Mouse (Mus musculus) kidney, embryonic 16.5 days (tissue): ENCODE data around the gene Ssx2ip. TPM values are rescaled to one million over a fixed set of nuclear protein-coding genes. Genes with fewer than 3 reads are reported as not detected.
"Not testable (repeated sequence)": the region's sequence is repeated elsewhere in the genome, so short reads cannot be mapped to it uniquely, and the experiment has no call there.

ENCODE experiments used
- ATAC-seq: fragments of 200-750 bp; cut with Nextera tagmentation; 2 replicates; pipeline ENCODE4 v1.8.0; 2017; ENCODE audit warnings: moderate TSS enrichment; ENCODE audit not compliant: low FRiP score, low TSS enrichment
- H3K27ac ChIP-seq: fragments of 300-500 bp; sonication (generic); 2 replicates; pipeline ENCODE4 v1.5.1; 2014; ENCODE audit warnings: low read length
- H3K27me3 ChIP-seq: fragments of 300-500 bp; sonication (generic); 2 replicates; pipeline ENCODE4 v1.6.1; 2014; ENCODE audit warnings: low read length, control low read depth, mixed read lengths; ENCODE audit not compliant: insufficient read depth
- H3K36me3 ChIP-seq: fragments of 300-500 bp; sonication (generic); 2 replicates; pipeline ENCODE4 v1.6.1; 2014; ENCODE audit warnings: low read length, control low read depth, mixed read lengths; ENCODE audit not compliant: insufficient read depth
- H3K4me1 ChIP-seq: fragments of 300-500 bp; sonication (generic); 2 replicates; pipeline ENCODE4 v1.6.1; 2014; ENCODE audit warnings: low read length, control low read depth, mixed read lengths; ENCODE audit not compliant: insufficient read depth
- H3K4me2 ChIP-seq: fragments of 300-500 bp; sonication (generic); replicated peaks from 2 replicates; pipeline ENCODE4 v1.6.1; 2014; ENCODE audit warnings: low read depth, low read length
- H3K4me3 ChIP-seq: fragments of 300-500 bp; sonication (generic); 2 replicates; pipeline ENCODE4 v1.5.1; 2014; ENCODE audit warnings: mild to moderate bottlenecking, low read length
- H3K9ac ChIP-seq: fragments of 300-500 bp; sonication (generic); replicated peaks from 2 replicates; pipeline ENCODE4 v1.6.1; 2014; ENCODE audit warnings: low read length
- H3K9me3 ChIP-seq: fragments of 300-500 bp; sonication (generic); 2 replicates; pipeline ENCODE4 v1.6.1; 2016; ENCODE audit warnings: low read length, control low read depth
- WGBS: fragments of 180-500 bp; shearing (Covaris S2); extraction: QIAGEN DNeasy Blood & Tissue Kit; methylation state at CpG from one replicate; pipeline ENCODE4 v1.1.7; 2014; 5-methylcytosine and 5-hydroxymethylcytosine counted together
- polyA plus RNA-seq: library from polyadenylated mRNA; unstranded; fragments of >200 nt; fragmentation: Nextera tagmentation; extraction: Ambion mirVana; gene quantifications from 2 replicates; pipeline ENCODE4 v1.2.1, GENCODE M21; 2015

The Ssx2ip gene
- polyA plus RNA-seq, 1 experiment from 2014 or later, result 22.4 TPM

DNA sequence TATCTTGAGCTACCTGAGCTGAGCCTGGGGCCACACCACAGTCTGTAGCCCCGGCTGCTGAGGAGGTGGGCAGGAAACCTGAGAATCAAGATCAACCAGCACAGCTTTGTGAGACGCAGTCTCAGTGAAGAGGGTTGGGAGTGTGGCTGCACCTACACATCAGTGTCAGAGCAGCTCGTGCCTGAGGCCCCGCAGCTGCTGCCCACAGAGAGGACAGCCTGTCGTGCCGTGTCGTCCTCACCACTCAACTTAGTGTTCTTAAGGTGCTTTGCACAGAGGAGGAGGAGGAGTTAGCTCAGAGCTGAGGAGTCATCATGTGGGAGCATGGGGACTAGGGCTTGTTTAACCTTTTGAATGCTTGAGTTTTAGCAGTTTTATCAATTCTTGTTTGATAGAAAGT, 21.5 kb downstream of the Ssx2ip start:
- Histone ChIP-seq H3K4me1 (peaks cover 9% of the 10 kb centered on the region; the same call in 1 of the 2 replicates), H3K36me3 (peaks cover 44% of the 10 kb centered on the region), H3K4me2 (no peak overlapping the region), H3K27me3 (no peaks in the 10 kb centered on the region), H3K9ac (no peak overlapping the region), H3K9me3 (no peaks in the 10 kb centered on the region), H3K4me3 (no peak overlapping the region), H3K27ac (no peak overlapping the region)
- 44% methylated on average over 7 of the region's 7 CpGs for WGBS
- no peak for ATAC-seq

DNA sequence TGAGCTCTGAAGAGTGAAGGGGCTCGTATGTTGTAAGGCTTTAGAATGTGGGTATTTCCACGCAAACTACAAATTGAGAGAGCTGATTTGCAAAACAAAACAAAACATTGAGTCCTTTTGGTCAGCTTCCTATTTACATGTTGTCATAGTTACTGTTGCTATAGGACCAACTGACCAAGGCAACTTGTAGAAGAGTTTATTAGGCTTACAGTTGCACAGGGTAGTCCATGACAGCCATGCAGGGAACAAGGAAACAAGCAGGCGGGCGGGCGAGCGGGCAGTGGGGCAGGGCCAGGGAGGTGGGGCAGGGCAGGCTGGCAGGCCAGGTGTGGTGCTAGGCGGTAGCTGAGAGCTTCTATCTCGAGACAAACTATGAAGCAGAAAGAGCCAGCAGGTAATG, 22.0 kb downstream of the Ssx2ip start:
- Histone ChIP-seq H3K4me2 (no peak overlapping the region), H3K4me1 (peaks cover 9% of the 10 kb centered on the region; the same call in 1 of the 2 replicates), H3K9ac (no peak overlapping the region), H3K9me3 (no peaks in the 10 kb centered on the region), H3K36me3 (peaks cover 47% of the 10 kb centered on the region), H3K27me3 (no peaks in the 10 kb centered on the region), H3K27ac (no peak overlapping the region), H3K4me3 (no peak overlapping the region)
- no peak for ATAC-seq
- 91% methylated on average over 8 of the region's 8 CpGs for WGBS

DNA sequence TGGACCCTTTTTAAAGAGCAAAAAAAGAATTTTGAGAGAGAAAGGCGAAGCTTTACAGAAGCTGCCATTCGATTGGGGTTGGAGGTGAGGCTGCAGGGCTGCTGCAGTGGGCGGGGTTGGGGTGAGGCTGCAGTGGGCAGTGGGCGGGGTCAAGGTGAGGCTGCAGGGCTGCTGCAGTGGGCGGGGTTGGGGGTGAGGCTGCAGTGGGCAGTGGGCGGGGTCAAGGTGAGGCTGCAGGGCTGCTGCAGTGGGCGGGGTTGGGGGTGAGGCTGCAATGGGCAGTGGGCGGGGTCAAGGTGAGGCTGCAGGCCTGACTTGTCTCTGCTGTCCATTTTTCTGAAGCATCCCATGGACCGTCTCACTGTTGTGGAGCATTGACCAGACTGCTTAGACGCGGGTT, 28.6 kb downstream of the Ssx2ip start:
- not testable (repeated sequence) for H3K9me3 ChIP-seq, H3K27me3 ChIP-seq, ATAC-seq, H3K4me2 ChIP-seq, H3K4me1 ChIP-seq, H3K4me3 ChIP-seq, H3K9ac ChIP-seq, H3K27ac ChIP-seq
- H3K36me3 ChIP-seq, result peaks cover 43% of the 10 kb centered on the region
- 88% methylated on average over 11 of the region's 11 CpGs for WGBS

DNA sequence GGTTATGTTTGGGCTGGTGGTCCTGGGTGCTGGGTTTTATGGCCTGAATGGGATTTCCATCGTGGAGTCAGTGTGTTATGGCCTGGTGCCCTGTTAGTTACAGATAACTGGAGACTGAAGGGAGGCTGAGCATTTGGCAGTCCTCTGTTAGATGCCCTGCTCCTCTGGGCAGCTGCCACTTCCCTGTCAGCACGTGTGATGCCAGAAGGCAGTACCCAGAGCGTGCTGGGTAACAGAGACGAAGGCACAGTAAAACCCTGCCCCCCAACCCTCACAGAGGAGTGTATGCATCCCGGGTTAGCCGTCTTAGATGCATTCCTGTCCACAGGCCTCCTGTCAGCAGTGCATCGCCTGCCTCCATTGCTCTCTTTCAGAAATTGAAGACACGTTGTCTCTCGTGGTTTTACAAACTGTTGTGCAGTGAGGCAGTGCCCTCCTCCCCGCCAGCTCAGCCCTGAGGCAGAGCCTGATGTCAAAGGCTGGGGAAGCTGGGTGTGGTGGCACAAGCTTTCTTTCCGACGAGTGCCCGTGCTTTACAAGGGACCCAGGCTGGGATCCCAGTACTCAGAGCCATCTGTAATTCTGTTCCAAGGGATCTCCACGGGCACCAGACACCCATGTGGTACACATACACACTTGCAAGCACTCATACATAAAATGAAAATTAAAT, 29.4 kb downstream of the Ssx2ip start:
- H3K36me3 ChIP-seq, result peaks cover 44% of the 10 kb centered on the region
- WGBS, result 91% methylated on average over 14 of the region's 14 CpGs

GRCm38 (mm10) chr3:146434686-146435085, 30.2 kb downstream of the Ssx2ip start:
- H3K9me3 ChIP-seq, result no peaks in the 10 kb centered on the region
- WGBS, result 92% methylated on average over 8 of the region's 8 CpGs
- no peak overlapping the region for H3K4me3 ChIP-seq
- H3K36me3 ChIP-seq, result peaks cover 40% of the 10 kb centered on the region
- H3K4me2 ChIP-seq, result no peak overlapping the region
- no peak for ATAC-seq
- no peaks in the 10 kb centered on the region for H3K27me3 ChIP-seq
- H3K27ac ChIP-seq, result no peak overlapping the region
- H3K4me1 ChIP-seq, result no peaks in the 10 kb centered on the region
- no peak overlapping the region for H3K9ac ChIP-seq

More for the DNA sequence above, 29.4 kb downstream of the Ssx2ip start:
- H3K4me1 ChIP-seq, result no peaks in the 10 kb centered on the region
- no peak for ATAC-seq
- no peak overlapping the region for H3K9ac ChIP-seq
- no peaks in the 10 kb centered on the region for H3K9me3 ChIP-seq
- no peak overlapping the region for H3K4me2 ChIP-seq
- no peak overlapping the region for H3K4me3 ChIP-seq
- no peaks in the 10 kb centered on the region for H3K27me3 ChIP-seq
- H3K27ac ChIP-seq, result no peak overlapping the region

DNA sequence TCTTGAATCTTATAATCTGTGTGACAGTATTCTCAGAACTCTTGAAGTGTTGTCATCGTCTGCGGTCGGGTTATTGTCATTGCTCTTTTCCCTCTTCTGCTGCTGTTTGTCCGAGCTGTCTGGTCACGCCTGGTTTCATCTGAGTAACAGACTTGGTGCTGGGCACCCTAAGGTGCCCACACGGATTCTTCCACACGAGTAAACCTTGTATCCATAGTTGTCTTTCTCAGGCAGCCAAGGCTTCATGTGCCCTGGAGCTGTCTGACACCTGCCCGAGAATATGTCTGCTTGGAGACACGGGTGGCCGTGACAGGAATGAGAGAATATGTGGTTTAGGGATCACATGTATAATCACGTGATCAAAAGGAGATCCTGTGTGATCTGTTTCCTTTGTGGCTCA, 31.1 kb downstream of the Ssx2ip start:
- Histone ChIP-seq H3K4me2 (no peak overlapping the region), H3K27ac (no peak overlapping the region), H3K9ac (no peak overlapping the region), H3K27me3 (no peaks in the 10 kb centered on the region), H3K4me1 (no peaks in the 10 kb centered on the region), H3K9me3 (no peaks in the 10 kb centered on the region), H3K36me3 (peaks cover 38% of the 10 kb centered on the region), H3K4me3 (no peak overlapping the region)
- no peak for ATAC-seq
- WGBS, result 90% methylated on average over 11 of the region's 11 CpGs

DNA sequence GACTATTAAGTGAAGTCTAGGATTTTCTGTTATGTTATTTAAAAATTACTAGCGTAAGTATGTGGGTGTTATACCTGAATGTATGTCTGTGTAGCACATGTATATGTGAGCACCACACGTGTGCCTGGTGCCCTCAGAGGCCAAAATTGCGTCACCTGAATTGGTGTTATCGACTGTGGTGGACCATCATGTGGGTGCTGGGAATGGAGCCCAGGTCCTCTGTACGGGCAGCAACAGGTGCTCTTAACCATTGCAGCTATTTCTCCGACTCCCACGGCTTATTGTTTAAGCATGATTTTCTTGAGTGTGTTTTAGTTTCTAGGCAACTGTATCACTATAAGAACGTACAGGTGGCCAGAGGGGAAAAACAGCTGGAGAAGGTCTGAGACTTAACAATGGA, 31.7 kb downstream of the Ssx2ip start:
- 93% methylated on average over 8 of the region's 8 CpGs for WGBS
- Histone ChIP-seq H3K27me3 (no peaks in the 10 kb centered on the region), H3K9ac (no peak overlapping the region), H3K9me3 (no peaks in the 10 kb centered on the region), H3K4me3 (no peak overlapping the region), H3K4me2 (no peak overlapping the region), H3K4me1 (no peaks in the 10 kb centered on the region), H3K36me3 (peaks cover 32% of the 10 kb centered on the region), H3K27ac (no peak overlapping the region)
- no peak for ATAC-seq

DNA sequence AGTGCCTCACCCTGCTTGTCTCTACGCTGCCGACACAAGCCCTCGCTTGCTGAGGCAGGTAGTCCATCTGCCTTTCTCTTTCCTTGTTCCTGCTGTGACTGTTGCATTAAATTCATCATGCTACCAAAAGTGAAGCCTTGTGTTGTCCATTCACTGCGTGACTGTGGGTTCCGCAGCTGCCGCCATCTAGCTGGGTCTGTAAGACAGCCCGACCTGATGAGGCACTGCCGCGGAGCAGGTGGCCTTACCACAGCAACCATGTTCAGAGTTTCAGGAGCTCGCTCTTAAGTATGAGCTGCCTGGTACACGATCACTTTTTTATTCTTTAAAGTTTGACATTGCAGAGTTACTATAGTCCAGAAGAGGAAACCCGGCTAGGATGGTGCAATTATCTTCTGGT, 35.6 kb downstream of the Ssx2ip start:
- no peaks in the 10 kb centered on the region for H3K9me3 ChIP-seq
- no peak overlapping the region for H3K4me2 ChIP-seq
- no peak overlapping the region for H3K9ac ChIP-seq
- ATAC-seq, result no peak
- H3K27me3 ChIP-seq, result no peaks in the 10 kb centered on the region
- no peaks in the 10 kb centered on the region for H3K4me1 ChIP-seq
- whole genome bisulfite sequencing, result 95% methylated on average over 12 of the region's 12 CpGs
- H3K27ac ChIP-seq, result no peak overlapping the region
- peaks cover 19% of the 10 kb centered on the region for H3K36me3 ChIP-seq
- no peak overlapping the region for H3K4me3 ChIP-seq

GRCm38 (mm10) chr3:146440422-146440821, 36.0 kb downstream of the Ssx2ip start:
- no peak overlapping the region for H3K4me2 ChIP-seq
- H3K9ac ChIP-seq, result no peak overlapping the region
- no peaks in the 10 kb centered on the region for H3K27me3 ChIP-seq
- H3K4me1 ChIP-seq, result no peaks in the 10 kb centered on the region
- no peak for ATAC-seq
- peaks cover 19% of the 10 kb centered on the region for H3K36me3 ChIP-seq
- WGBS, result 90% methylated on average over 7 of the region's 7 CpGs
- H3K9me3 ChIP-seq, result no peaks in the 10 kb centered on the region
- H3K4me3 ChIP-seq, result no peak overlapping the region
- H3K27ac ChIP-seq, result no peak overlapping the region

GRCm38 (mm10) chr3:146442484-146442883, 38.0 kb downstream of the Ssx2ip start:
- H3K9ac ChIP-seq, result no peak overlapping the region
- no peak overlapping the region for H3K4me3 ChIP-seq
- no peaks in the 10 kb centered on the region for H3K4me1 ChIP-seq
- ATAC-seq, result no peak
- H3K36me3 ChIP-seq, result peaks cover 10% of the 10 kb centered on the region; the same call in 1 of the 2 replicates
- 0 out of 2 replicates have a peak, but pooled peaks cover 5% of the 10 kb centered on the region for H3K9me3 ChIP-seq
- H3K27me3 ChIP-seq, result no peaks in the 10 kb centered on the region
- 93% methylated on average over 7 of the region's 7 CpGs for WGBS
- H3K27ac ChIP-seq, result no peak overlapping the region
- H3K4me2 ChIP-seq, result no peak overlapping the region
